Mouse (Mus musculus) mesoderm, embryonic 11.5 days (tissue): ENCODE results near the gene Defb20.

Experiments
- DNase-seq: peaks from one replicate; pipeline ENCODE4 v3.0.0-alpha.2; 2012; ENCODE audit warnings: low read depth, low spot score

Defb20 gene

GRCm38 (mm10) chr2:152498020-152498419 is 21.2 kb downstream of the Defb20 start:
- no peak for DNase-seq

- no peak for DNase-seq
Observed at GRCm38 (mm10) chr2:152500204-152500862, 23.5 kb downstream of the Defb20 start.

- no peak for DNase-seq
Observed at GRCm38 (mm10) chr2:152500863-152501229, 24.0 kb downstream of the Defb20 start.

- DNase-seq: no peak
Observed at GRCm38 (mm10) chr2:152503950-152504349, 27.1 kb downstream of the Defb20 start.

- DNase-seq: no peak
Observed at GRCm38 (mm10) chr2:152511592-152511991, 34.7 kb downstream of the Defb20 start, which contains the start of gene Defb26. Gene Defb26 (minus strand): TSS chr2:152511692.

GRCm38 (mm10) chr2:152516084-152516483 is 39.2 kb downstream of the Defb20 start:
- no peak for DNase-seq

GRCm38 (mm10) chr2:152517981-152518380 is 41.1 kb downstream of the Defb20 start, which contains the start of gene Defb28:
Gene Defb28 (plus strand): TSS chr2:152518255.
- no peak for DNase-seq
